ENCODE assay signal across 14 mouse cellular contexts in genomic region chr5:123408176-123408575, GRCm38 (mm10).
"Had no signal": no experiment of that assay in that cellular context is flagged by ENCODE, and none has a peak within 500 bp of the region (broad histone marks: within the 10 kb centered on the region; RNA-seq: fewer than 3 reads in every experiment).

No protein-coding gene starts in this region.

- H3K9me3 ChIP-seq: kidney, embryonic 15.5 days; limb, embryonic 15.5 days; liver, embryonic 12.5 days; midbrain, embryonic 15.5 days had no signal

- ATAC-seq: liver, embryonic 12.5 days; midbrain, embryonic 15.5 days had no signal

- H3K9ac ChIP-seq: kidney, embryonic 15.5 days; limb, embryonic 15.5 days; liver, embryonic 12.5 days; lung, embryonic 14.5 days; midbrain, embryonic 15.5 days; neural tube, embryonic 13.5 days had no signal

- H3K4me3 ChIP-seq: kidney, embryonic 15.5 days; limb, embryonic 15.5 days; liver, embryonic 12.5 days; megakaryocyte, embryonic 14.5 days; midbrain, embryonic 15.5 days; neural tube, embryonic 13.5 days had no signal

- H3K4me2 ChIP-seq: kidney, embryonic 15.5 days; limb, embryonic 15.5 days; liver, embryonic 12.5 days; lung, embryonic 14.5 days; midbrain, embryonic 11.5 days; midbrain, embryonic 15.5 days; neural tube, embryonic 13.5 days had no signal

- H3K27ac ChIP-seq: kidney, embryonic 15.5 days; limb, embryonic 15.5 days; liver, embryonic 12.5 days; macrophage; midbrain, embryonic 15.5 days; neural tube, embryonic 13.5 days had no signal

- DNase-seq: kidney, postnatal 14 days; lung, embryonic 14.5 days; lung, postnatal 10 days; right cerebral cortex, adult 18-20 months; right cerebral cortex, postnatal 25 days; thymus, postnatal 36 days had no signal

- H3K36me3 ChIP-seq: midbrain, embryonic 15.5 days had no signal

- H3K27me3 ChIP-seq: kidney, embryonic 15.5 days; limb, embryonic 15.5 days; liver, embryonic 12.5 days; megakaryocyte, embryonic 14.5 days; midbrain, embryonic 15.5 days; neural tube, embryonic 13.5 days had no signal

- H3K4me1 ChIP-seq: limb, embryonic 15.5 days had no signal
